ENCODE assay signal across 9 mouse cellular contexts in the genomic region with DNA sequence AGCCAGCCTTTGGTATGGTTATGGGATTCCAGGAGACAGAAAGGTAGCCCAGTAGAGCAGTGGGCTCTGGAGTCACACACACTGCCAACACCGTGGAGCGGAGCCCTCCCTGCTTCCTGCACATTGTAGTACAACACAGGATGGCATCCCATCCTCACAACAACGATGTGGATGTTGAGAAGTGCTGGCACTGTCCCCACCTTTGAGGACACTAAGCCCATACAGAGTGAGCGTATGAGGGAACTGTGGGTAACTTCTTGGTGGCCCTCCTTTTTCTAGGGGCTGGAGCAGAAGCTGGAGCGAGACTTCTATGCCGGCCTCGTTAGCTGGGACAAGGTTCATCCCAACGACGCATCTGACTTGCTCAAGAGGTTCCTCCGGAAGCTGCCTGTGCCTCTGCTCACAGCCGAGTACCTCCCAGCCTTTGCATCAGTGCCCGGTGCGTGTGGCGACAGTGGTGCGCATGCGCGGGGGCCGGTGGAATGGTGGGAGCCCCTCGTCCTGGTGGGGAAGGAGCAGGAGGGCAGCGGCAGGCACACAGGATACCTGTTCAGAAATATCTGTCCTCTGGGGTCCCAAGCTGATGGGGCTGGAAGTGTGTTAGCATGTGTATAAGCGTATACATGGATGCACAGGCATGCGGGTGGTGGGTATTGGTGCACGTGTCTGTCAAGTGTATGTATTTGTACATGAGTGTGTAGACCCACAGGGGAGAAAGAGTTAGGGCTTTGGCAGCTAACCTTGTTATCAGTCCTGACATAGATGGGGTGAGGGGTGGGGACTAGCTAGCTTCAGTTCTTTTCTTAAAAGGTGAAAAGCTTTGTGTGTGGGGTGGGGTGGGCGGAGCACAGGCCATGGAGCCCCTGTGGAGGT. TPM values are rescaled to one million over a fixed set of nuclear protein-coding genes. Genes with fewer than 3 reads are reported as not detected.
A peak's percentile ranks its signal among the peaks of the same experiment; 100 is the strongest.
DNase-seq lines count a peak whose midpoint lies in the region; ATAC-seq and TF ChIP-seq lines count a peak whose summit lies in the region.
"Had no signal": no experiment of that assay in that cellular context is flagged by ENCODE, and none has a peak within 500 bp of the region (broad histone marks: within the 10 kb centered on the region; RNA-seq: fewer than 3 reads in every experiment).

No protein-coding gene starts in this region.

- no peaks in the 10 kb centered on the region for H3K4me1 ChIP-seq in lung, embryonic 14.5 days (ENCODE audit: insufficient read depth)
- no peaks in the 10 kb centered on the region for H3K4me1 ChIP-seq in embryonic facial prominence, embryonic 15.5 days
- H3K4me1 ChIP-seq in limb, embryonic 14.5 days (ENCODE audit: control insufficient read depth, insufficient read depth, low read length) = no peaks in the 10 kb centered on the region
- no peaks in the 10 kb centered on the region for H3K4me1 ChIP-seq in lung, adult 2 months (ENCODE audit: control insufficient read depth, insufficient read depth, low read length)

- no peaks in the 10 kb centered on the region for H3K9me3 ChIP-seq in lung, embryonic 14.5 days (ENCODE audit: low read depth, low read length)
- no peaks in the 10 kb centered on the region for H3K9me3 ChIP-seq in embryonic facial prominence, embryonic 15.5 days (replicated peaks)
- H3K9me3 ChIP-seq in limb, embryonic 14.5 days (ENCODE audit: control insufficient read depth, low read length) = no peaks in the 10 kb centered on the region

- peak; percentile 11 for DNase-seq in lung, embryonic 14.5 days
- no peak for DNase-seq in lung, postnatal 10 days
- DNase-seq in limb, embryonic 14.5 days (ENCODE audit: low spot score) = no peak
- DNase-seq in retina, embryonic 14.5 days (ENCODE audit: low spot score) = peak; percentile 42
- DNase-seq in layer of hippocampus, adult 9-10 months (ENCODE audit: low spot score) = no peak
- DNase-seq in layer of hippocampus, adult 18-20 months (ENCODE audit: low spot score in 2 of 2) = no peak
- DNase-seq in lung, adult 2 months = no peak
- DNase-seq: heart, adult 18-20 months had no signal

- no peak for ATAC-seq in lung, embryonic 14.5 days (ENCODE audit: insufficient read depth)
- no peak for ATAC-seq in embryonic facial prominence, embryonic 15.5 days (ENCODE audit: insufficient number of reproducible peaks, low FRiP score, low TSS enrichment, low read depth)
- no peak for ATAC-seq in limb, embryonic 14.5 days (ENCODE audit: low FRiP score, low read depth)

- H3K4me2 ChIP-seq in lung, embryonic 14.5 days = peak overlapping the region; percentile 41
- peak overlapping the region; percentile 36 for H3K4me2 ChIP-seq in embryonic facial prominence, embryonic 15.5 days (replicated peaks)
- peak overlapping the region; percentile 35 for H3K4me2 ChIP-seq in limb, embryonic 14.5 days (replicated peaks; ENCODE audit: low read depth, low read length, severe bottlenecking)

- no peak overlapping the region for H3K9ac ChIP-seq in lung, embryonic 14.5 days
- no peak overlapping the region for H3K9ac ChIP-seq in embryonic facial prominence, embryonic 15.5 days
- H3K9ac ChIP-seq in limb, embryonic 14.5 days (ENCODE audit: low read depth, low read length, severe bottlenecking) = peak overlapping the region; percentile 25; the same call in 1 of the 2 replicates

- H3K27ac ChIP-seq in lung, embryonic 14.5 days (ENCODE audit: low read depth) = no peak overlapping the region
- no peak overlapping the region for H3K27ac ChIP-seq in embryonic facial prominence, embryonic 15.5 days (replicated peaks)
- no peak overlapping the region for H3K27ac ChIP-seq in limb, embryonic 14.5 days (replicated peaks; ENCODE audit: low read depth, low read length)

- H3K36me3 ChIP-seq in lung, embryonic 14.5 days (ENCODE audit: insufficient read depth) = no peaks in the 10 kb centered on the region
- H3K36me3 ChIP-seq in embryonic facial prominence, embryonic 15.5 days = no peaks in the 10 kb centered on the region
- no peaks in the 10 kb centered on the region for H3K36me3 ChIP-seq in limb, embryonic 14.5 days (ENCODE audit: control insufficient read depth, insufficient read depth, low read length)

- TF ChIP-seq CTCF in lung, embryonic 14.5 days (IDR thresholded peaks at IDR 0.05; ENCODE audit: low read depth) = no peak
- no peak for TF ChIP-seq CTCF in lung, adult 2 months (IDR thresholded peaks at IDR 0.05; ENCODE audit: insufficient read depth, low read length)

- H3K27me3 ChIP-seq in lung, embryonic 14.5 days (ENCODE audit: insufficient read depth, low read length) = no peaks in the 10 kb centered on the region
- H3K27me3 ChIP-seq in embryonic facial prominence, embryonic 15.5 days = no peaks in the 10 kb centered on the region
- no peaks in the 10 kb centered on the region for H3K27me3 ChIP-seq in limb, embryonic 14.5 days (ENCODE audit: control insufficient read depth, insufficient read depth, low read length)

- H3K4me3 ChIP-seq in lung, embryonic 14.5 days (ENCODE audit: low read depth, low read length) = no peak overlapping the region
- H3K4me3 ChIP-seq in embryonic facial prominence, embryonic 15.5 days (replicated peaks) = 0 out of 2 replicates have a peak overlapping the region, but pooled peaks have one; percentile 2
- no peak overlapping the region for H3K4me3 ChIP-seq in limb, embryonic 14.5 days (replicated peaks; ENCODE audit: low read length)
- H3K4me3 ChIP-seq in lung, adult 2 months (replicated peaks; ENCODE audit: extremely low read depth, low read depth, low read length) = no peak overlapping the region

- WGBS in lung, embryonic 14.5 days = 46% methylated on average over 24 of the region's 24 CpGs
- WGBS in embryonic facial prominence, embryonic 15.5 days = 56% methylated on average over 24 of the region's 24 CpGs
- 57% methylated on average over 24 of the region's 24 CpGs for WGBS in limb, embryonic 14.5 days
- WGBS in lung, adult 2 months = 48% methylated on average over 24 of the region's 24 CpGs

- 0 out of 2 replicates have a peak, but pooled peaks have one; percentile 13 for TF ChIP-seq POLR2A in limb, embryonic 14.5 days (IDR thresholded peaks at IDR 0.05; ENCODE audit: borderline replicate concordance, extremely low read depth, insufficient read depth, insufficient read length)
- no peak for TF ChIP-seq POLR2A in lung, adult 2 months (IDR thresholded peaks at IDR 0.05; ENCODE audit: borderline replicate concordance, extremely low read depth, low read depth, low read length)

RNA-seq across cellular contexts. Expression of a gene that starts 27.1 kb away (rescaled TPM):
- not detected in 2 replicates for polyA plus RNA-seq in lung, embryonic 14.5 days (2014; fragmentation: Nextera tagmentation; extraction: Ambion mirVana)
- polyA plus RNA-seq in embryonic facial prominence, embryonic 15.5 days (2015; fragmentation: Nextera tagmentation; extraction: Ambion mirVana) = 4.9 and 5.9 TPM in 2 replicates
- 3.3 and 5.5 TPM in 2 replicates for polyA plus RNA-seq in limb, embryonic 14.5 days (2012; rRNA removed)
- polyA plus RNA-seq in limb, embryonic 14.5 days (2014; fragmentation: Nextera tagmentation; extraction: Ambion mirVana) = 3.9 and 4.0 TPM in 2 replicates
- total RNA-seq in layer of hippocampus, adult 18-20 months (2021) = not detected
- 0.81 and 5.6 TPM in 2 replicates for polyA plus RNA-seq in lung, adult 2 months (2012; rRNA removed)
- total RNA-seq: heart, adult 18-20 months had no signal

RNA-seq across cellular contexts. Expression of a gene that starts 37.3 kb away (rescaled TPM):
- 0.42 TPM in 1 of 2 replicates, not detected in the other for polyA plus RNA-seq in lung, embryonic 14.5 days (2014; fragmentation: Nextera tagmentation; extraction: Ambion mirVana)
- polyA plus RNA-seq in embryonic facial prominence, embryonic 15.5 days (2015; fragmentation: Nextera tagmentation; extraction: Ambion mirVana) = 1.1 and 1.9 TPM in 2 replicates
- 0.26 and 0.97 TPM in 2 replicates for polyA plus RNA-seq in limb, embryonic 14.5 days (2012; rRNA removed)
- 1.1 and 1.7 TPM in 2 replicates for polyA plus RNA-seq in limb, embryonic 14.5 days (2014; fragmentation: Nextera tagmentation; extraction: Ambion mirVana)
- not detected for total RNA-seq in layer of hippocampus, adult 18-20 months (2021)
- 12.1 and 13.2 TPM in 2 replicates for polyA plus RNA-seq in lung, adult 2 months (2012; rRNA removed)

Comparison
In these comparisons a context has a peak if more than half of its experiments do, and no peak if none do; other contexts are left out.
1. DNase-seq: peak in lung, embryonic 14.5 days (single experiment) and retina, embryonic 14.5 days (single experiment); none in lung, postnatal 10 days (single experiment), limb, embryonic 14.5 days (single experiment), layer of hippocampus, adult 9-10 months (single experiment), layer of hippocampus, adult 18-20 months (0 of 2) and lung, adult 2 months (single experiment).
2. Peak in every context shown above with its lines, with median percentiles within 50 percentile points of each other: H3K4me2 ChIP-seq.